Mouse (Mus musculus) common myeloid progenitor, adult 5-6 weeks (primary cell): ENCODE results near the gene Bcas3. TPM values are rescaled to one million over a fixed set of nuclear protein-coding genes. Genes with fewer than 3 reads are reported as not detected.

Experiments used
- ATAC-seq: replicated peaks from 2 replicates; pipeline ENCODE4 v1.8.0; 2016; ENCODE audit warnings: low read depth, mild to moderate bottlenecking, moderate TSS enrichment, inconsistent platforms; ENCODE audit not compliant: poor library complexity, severe bottlenecking
- total RNA-seq: library from RNA; stranded (forward); fragments of 200-1000, 187-1606 nt; gene quantifications from 2 replicates; pipeline ENCODE4 v1.2.3, GENCODE M21; 2017

The Bcas3 gene
- total RNA-seq, 1 experiment from 2014 or later = 22.5 TPM

DNA sequence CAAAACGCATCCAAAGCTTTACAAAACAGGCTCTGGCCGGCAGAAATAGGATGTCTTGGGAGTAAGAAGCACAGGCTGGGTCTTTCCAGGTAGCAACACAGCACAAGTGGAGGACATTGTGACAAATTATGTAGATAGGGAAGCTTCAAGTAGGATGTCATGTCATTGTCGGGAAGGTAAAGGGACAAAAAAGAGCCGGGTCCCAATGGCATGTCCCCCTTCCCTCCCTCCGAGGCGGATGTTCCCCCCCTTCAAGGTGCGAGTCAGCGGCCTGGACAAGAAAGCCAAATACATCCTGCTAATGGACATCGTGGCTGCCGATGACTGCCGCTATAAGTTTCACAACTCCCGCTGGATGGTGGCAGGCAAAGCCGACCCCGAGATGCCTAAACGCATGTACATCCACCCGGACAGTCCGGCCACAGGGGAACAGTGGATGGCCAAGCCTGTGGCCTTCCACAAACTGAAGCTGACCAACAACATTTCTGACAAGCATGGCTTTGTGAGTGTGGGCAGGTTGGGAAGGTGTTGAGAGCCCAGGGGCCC, 481.5 kb downstream of the Bcas3 start:
- no peak for ATAC-seq

DNA sequence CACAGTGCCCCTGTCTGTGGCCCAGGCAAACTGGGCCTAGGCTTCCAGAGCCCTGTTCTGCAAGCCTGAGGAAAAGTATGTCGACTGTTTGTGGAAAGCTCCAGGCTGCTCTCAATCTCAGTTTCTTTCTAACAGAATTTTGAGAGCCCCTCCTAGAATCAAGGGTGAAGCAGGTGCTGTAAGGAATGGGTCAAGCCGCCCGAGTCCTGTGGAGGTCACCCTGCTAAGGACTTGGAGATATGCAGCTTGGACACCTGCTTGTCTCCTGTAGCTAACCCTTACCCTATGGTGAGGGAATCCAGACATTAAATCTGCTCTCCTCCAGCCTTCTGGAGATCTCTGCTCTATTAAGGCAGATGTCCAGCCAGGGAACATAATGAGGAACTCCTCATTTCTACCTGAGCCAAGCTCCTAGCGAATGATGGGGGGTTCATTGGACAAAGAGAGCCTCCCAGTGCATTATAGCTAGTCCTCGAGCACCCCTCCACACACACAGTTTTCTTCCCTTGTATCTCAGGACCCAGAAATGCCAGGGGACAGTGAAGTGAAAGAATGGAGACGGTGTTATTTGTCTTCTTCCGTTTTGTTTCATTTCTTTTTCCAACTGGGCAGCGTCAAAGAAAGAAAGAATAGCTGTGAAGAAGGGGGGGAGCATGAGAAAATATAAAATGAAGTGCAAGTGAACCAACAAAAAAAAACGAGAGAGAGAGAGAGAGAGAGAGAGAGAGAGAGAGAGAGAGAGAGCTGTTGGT, 482.2 kb downstream of the Bcas3 start:
- ATAC-seq = no peak

DNA sequence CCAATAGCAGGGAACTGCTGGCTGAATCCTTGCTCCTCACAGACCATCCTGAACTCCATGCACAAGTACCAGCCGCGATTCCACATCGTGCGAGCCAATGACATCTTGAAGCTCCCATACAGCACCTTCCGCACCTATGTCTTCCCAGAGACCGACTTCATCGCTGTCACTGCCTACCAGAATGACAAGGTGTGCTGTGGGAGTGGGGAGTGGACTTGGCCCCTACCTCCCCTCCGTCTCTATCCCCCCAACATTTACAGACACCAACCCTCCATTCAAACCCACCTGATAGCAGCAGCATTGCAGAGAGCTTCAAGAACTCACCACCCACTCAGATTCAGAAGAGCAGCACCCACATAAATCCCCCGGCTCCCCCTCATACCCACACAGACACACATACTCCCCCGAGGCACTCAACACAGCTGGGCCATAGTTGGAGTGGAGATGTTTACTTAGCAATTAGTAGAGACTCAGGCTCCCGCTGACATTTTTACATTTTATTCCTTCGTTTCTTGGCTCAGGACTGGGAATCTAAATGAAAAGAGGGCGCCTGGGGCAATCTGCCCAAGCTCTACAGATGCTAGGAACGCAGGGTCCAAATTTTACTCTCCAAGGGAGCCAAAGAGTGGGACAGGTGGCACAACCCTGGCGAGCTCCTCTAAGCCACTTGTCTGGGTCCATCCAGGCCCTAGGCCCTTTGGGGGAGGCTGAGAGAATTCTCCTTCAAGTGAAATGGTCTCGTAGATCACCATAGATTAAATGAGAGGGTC, 483.0 kb downstream of the Bcas3 start:
- no peak for ATAC-seq

DNA sequence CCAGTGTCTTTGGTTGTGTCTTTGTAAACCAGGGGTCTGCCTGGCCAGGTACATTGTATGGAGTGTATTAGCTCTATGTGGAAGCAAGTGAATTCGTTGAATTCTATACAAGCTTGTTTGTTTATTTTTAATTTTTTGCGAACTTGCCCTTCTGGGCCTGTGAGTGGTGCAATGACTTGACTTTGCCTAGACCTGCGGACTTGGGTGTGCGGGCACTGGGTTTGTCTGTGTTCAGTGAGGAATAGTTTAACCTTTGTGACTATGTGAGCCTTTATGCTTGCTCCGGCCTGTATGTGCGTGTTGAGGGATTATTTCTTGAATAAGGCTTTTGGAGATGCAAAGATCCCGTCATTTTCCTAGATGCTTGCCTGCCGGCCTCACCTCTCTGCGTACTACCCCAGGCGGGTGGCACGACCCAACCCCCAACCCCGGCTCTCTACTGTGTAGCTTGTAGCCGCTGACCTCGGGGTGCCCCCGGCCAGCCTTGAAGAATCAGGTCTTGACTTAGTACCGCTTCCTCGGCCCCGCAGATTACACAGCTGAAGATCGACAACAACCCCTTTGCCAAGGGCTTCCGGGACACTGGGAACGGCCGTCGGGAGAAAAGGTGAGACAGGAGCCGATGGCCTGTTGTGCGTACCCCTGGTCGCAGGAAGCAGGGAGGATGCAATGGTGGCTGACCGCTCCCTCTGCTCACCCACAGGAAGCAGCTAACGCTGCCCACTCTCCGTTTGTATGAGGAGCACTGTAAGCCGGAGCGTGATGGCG, 483.7 kb downstream of the Bcas3 start:
- ATAC-seq = no peak

- ATAC-seq = no peak
Measured at GRCm38 (mm10) chr11:85837291-85837647, 484.3 kb downstream of the Bcas3 start.

GRCm38 (mm10) chr11:85837648-85838423, 484.9 kb downstream of the Bcas3 start:
- no peak for ATAC-seq

GRCm38 (mm10) chr11:85838424-85839257, 485.7 kb downstream of the Bcas3 start:
- no peak for ATAC-seq

GRCm38 (mm10) chr11:85839258-85840030, 486.5 kb downstream of the Bcas3 start:
- no peak for ATAC-seq

GRCm38 (mm10) chr11:85840031-85840802, 487.2 kb downstream of the Bcas3 start:
- ATAC-seq = no peak

GRCm38 (mm10) chr11:85840803-85841145, 487.8 kb downstream of the Bcas3 start:
- ATAC-seq = no peak

DNA sequence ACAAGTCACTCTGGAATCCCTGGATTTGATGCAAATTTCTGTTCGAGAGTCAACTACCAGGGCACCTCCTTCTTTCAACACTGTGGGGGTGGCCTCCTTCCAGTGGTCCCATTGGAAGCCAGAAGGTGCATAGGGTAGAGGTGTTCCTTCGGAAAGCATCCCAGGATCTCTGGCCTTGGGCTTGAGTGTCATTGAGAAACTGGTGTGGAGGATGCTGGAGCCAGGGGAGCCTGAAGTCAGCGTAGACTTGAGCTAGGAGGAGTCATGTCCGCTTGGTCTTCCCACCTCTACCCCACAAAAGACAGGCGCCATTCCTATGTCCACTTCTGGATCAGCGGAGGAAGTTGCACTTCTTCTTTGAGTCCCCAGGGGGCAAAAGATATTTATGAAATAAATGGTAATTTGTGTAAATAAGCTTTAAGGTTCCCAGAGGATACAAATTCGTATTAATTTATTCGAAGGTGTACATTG, 488.3 kb downstream of the Bcas3 start:
- ATAC-seq = no peak

DNA sequence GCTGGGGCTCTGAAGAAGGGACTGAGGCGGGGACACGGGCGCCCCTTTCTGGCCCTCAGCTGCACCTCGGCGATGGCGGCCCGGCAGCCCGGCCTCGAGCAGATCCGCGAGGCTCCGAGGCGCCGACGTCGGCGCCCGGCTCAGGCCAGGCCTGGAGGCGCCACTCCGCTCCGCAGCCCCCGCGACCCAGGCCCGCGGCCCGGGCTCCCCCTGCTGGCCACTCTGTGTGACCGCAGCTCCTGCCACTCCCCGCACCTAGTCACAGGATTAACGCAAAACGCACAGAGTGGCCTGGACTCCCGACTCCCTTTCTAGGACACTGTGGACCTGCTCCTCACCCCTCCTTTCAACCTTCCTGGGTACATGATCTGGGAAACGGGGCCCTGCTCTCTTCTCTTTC, 489.0 kb downstream of the Bcas3 start:
- ATAC-seq = peak; percentile 34; the same call in 1 of the 2 replicates

DNA sequence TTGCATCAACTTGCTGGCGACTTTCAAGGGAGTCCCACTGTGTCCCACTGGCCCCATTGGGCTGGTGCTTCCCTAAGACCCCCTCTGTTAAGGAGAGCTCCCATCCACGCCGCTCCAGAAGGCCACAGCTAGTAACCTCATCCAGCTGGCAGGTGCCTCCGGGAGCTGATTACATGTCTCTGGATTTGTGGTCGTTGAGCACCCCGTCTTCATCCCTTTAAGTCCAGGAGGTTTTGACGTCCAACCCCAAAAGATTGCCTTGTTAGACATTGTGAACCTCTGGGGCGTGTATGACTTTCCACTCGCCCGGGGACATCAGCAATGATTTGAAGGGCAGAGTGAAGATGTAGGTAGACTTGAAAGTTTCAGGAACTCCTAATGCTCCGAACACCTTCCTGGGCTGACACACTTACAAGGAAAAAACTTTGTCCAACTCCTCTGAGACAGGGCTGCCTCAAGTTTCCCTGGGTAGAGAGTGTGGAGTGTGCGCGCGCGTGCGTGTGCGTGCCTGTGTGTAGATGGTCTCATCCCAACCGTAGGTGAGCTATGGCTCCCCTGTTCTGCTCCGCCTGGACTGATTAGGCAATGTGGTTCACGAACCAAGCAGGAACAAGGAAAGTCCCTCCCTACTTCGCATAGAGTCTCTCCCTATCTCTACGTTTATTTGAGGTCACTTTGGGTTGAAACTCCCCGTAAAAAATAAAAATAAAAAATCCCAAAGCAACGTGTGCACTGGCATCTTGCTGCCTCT, 489.8 kb downstream of the Bcas3 start:
- no peak for ATAC-seq

- ATAC-seq = peak; percentile 52
Measured at GRCm38 (mm10) chr11:85843347-85843692, 490.4 kb downstream of the Bcas3 start.

DNA sequence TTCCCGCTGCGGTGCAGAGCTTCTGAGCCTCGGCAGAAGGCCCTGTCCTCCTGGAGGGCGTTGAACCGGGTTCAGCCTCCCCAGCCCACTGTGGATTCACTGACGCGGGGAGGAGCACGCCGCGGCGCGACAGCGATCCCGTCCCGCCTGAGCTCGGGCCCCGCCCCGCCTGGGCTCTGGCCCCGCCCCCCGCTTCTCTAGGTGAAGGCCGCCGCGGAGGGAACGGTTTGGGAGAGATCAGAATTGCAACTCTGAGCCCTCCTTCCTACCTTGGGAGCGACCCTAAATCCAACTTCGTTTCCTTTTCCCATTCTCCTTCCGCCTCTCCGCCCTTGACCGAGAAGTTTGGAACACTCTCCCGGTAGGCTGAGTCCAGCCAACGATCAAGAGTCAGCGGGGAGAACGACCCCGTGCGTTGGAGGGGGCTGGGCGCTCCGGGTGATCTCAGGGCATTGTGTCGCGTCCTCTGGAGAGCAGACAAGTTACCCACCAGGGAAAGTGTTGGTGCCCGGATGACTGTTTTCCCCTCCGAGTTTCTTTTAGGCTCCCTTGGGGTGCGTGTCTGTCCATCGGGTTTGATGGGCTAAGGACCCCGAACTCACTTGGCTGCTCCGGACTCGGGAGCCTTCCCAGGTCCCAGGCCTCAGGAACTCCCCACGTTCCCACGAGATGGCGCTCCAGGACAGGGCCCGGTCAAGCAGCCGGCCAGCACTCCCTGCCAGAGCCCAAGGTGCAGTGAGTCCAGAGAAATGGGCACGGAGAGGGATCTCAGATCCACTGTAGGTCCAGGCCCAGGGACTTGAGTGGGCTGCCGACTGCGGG, 491.4 kb downstream of the Bcas3 start:
- peak; percentile 34; the same call in 1 of the 2 replicates for ATAC-seq

GRCm38 (mm10) chr11:85844971-85845370, 492.0 kb downstream of the Bcas3 start:
- no peak for ATAC-seq
